Mouse (Mus musculus): ENCODE measurements around the gene Taf4. TPM values are rescaled to one million over a fixed set of nuclear protein-coding genes. Genes with fewer than 3 reads are reported as not detected.

Taf4 gene
- polyA plus RNA-seq, 1 experiment: 11.5 TPM

GRCm38 (mm10) chr2:179875147-179875546 lies 101.3 kb downstream of the Taf4 start:
- Histone ChIP-seq H3K27ac (ENCODE audit: insufficient read depth, low read length) (no peak overlapping the region), H3K4me3 (ENCODE audit: insufficient read depth, low read length) (no peak overlapping the region), H3K4me1 (ENCODE audit: control insufficient read depth, insufficient read depth, low read length) (no peaks in the 10 kb centered on the region)
- TF ChIP-seq POLR2A (IDR thresholded peaks at IDR 0.05; ENCODE audit: low read depth, low read length): no peak
- peak; percentile 65; the same call in 1 of the 2 replicates for TF ChIP-seq CTCF (IDR thresholded peaks at IDR 0.05; ENCODE audit: borderline replicate concordance, insufficient read depth, low read length)

GRCm38 (mm10) chr2:179873315-179873714 lies 103.1 kb downstream of the Taf4 start:
- Histone ChIP-seq H3K4me3 (ENCODE audit: insufficient read depth, low read length) (no peak overlapping the region), H3K4me1 (ENCODE audit: control insufficient read depth, insufficient read depth, low read length) (no peaks in the 10 kb centered on the region), H3K27ac (ENCODE audit: insufficient read depth, low read length) (no peak overlapping the region)
- TF ChIP-seq POLR2A (IDR thresholded peaks at IDR 0.05; ENCODE audit: low read depth, low read length): no peak
- 0 out of 2 replicates have a peak, but pooled peaks have one; percentile 42 for TF ChIP-seq CTCF (IDR thresholded peaks at IDR 0.05; ENCODE audit: borderline replicate concordance, insufficient read depth, low read length)

GRCm38 (mm10) chr2:179872724-179873123 lies 103.7 kb downstream of the Taf4 start:
- H3K27ac ChIP-seq (ENCODE audit: insufficient read depth, low read length): no peak overlapping the region
- H3K4me1 ChIP-seq (ENCODE audit: control insufficient read depth, insufficient read depth, low read length): no peaks in the 10 kb centered on the region
- TF ChIP-seq POLR2A (IDR thresholded peaks at IDR 0.05; ENCODE audit: low read depth, low read length) (no peak), CTCF (IDR thresholded peaks at IDR 0.05; ENCODE audit: borderline replicate concordance, insufficient read depth, low read length) (peak; percentile 90; the same call in 1 of the 2 replicates)
- no peak overlapping the region for H3K4me3 ChIP-seq (ENCODE audit: insufficient read depth, low read length)

GRCm38 (mm10) chr2:179869871-179870270 lies 106.6 kb downstream of the Taf4 start:
- H3K27ac ChIP-seq (ENCODE audit: insufficient read depth, low read length): no peak overlapping the region
- H3K4me3 ChIP-seq (ENCODE audit: insufficient read depth, low read length): no peak overlapping the region
- no peaks in the 10 kb centered on the region for H3K4me1 ChIP-seq (ENCODE audit: control insufficient read depth, insufficient read depth, low read length)
- TF ChIP-seq CTCF (IDR thresholded peaks at IDR 0.05; ENCODE audit: borderline replicate concordance, insufficient read depth, low read length) (no peak), POLR2A (IDR thresholded peaks at IDR 0.05; ENCODE audit: low read depth, low read length) (no peak)

- H3K27ac ChIP-seq (ENCODE audit: insufficient read depth, low read length): no peak overlapping the region
- no peak for TF ChIP-seq POLR2A (IDR thresholded peaks at IDR 0.05; ENCODE audit: low read depth, low read length)
- no peak for TF ChIP-seq CTCF (IDR thresholded peaks at IDR 0.05; ENCODE audit: borderline replicate concordance, insufficient read depth, low read length)
- no peak overlapping the region for H3K4me3 ChIP-seq (ENCODE audit: insufficient read depth, low read length)
- H3K4me1 ChIP-seq (ENCODE audit: control insufficient read depth, insufficient read depth, low read length): no peaks in the 10 kb centered on the region
These were observed 108.8 kb downstream of the Taf4 start for GRCm38 (mm10) chr2:179867669-179868068.

GRCm38 (mm10) chr2:179865097-179865496 lies 111.3 kb downstream of the Taf4 start:
- peak; percentile 13; the same call in 1 of the 2 replicates for TF ChIP-seq CTCF (IDR thresholded peaks at IDR 0.05; ENCODE audit: borderline replicate concordance, insufficient read depth, low read length)
- TF ChIP-seq POLR2A (IDR thresholded peaks at IDR 0.05; ENCODE audit: low read depth, low read length): no peak
- H3K4me3 ChIP-seq (ENCODE audit: insufficient read depth, low read length): no peak overlapping the region
- no peak overlapping the region for H3K27ac ChIP-seq (ENCODE audit: insufficient read depth, low read length)
- H3K4me1 ChIP-seq (ENCODE audit: control insufficient read depth, insufficient read depth, low read length): no peaks in the 10 kb centered on the region

GRCm38 (mm10) chr2:179863266-179863665 lies 113.2 kb downstream of the Taf4 start:
- Histone ChIP-seq H3K4me3 (ENCODE audit: insufficient read depth, low read length) (no peak overlapping the region), H3K4me1 (ENCODE audit: control insufficient read depth, insufficient read depth, low read length) (no peaks in the 10 kb centered on the region), H3K27ac (ENCODE audit: insufficient read depth, low read length) (no peak overlapping the region)
- TF ChIP-seq CTCF (IDR thresholded peaks at IDR 0.05; ENCODE audit: borderline replicate concordance, insufficient read depth, low read length): no peak
- no peak for TF ChIP-seq POLR2A (IDR thresholded peaks at IDR 0.05; ENCODE audit: low read depth, low read length)

GRCm38 (mm10) chr2:179862676-179863075 lies 113.8 kb downstream of the Taf4 start:
- no peak for TF ChIP-seq CTCF (IDR thresholded peaks at IDR 0.05; ENCODE audit: borderline replicate concordance, insufficient read depth, low read length)
- no peak for TF ChIP-seq POLR2A (IDR thresholded peaks at IDR 0.05; ENCODE audit: low read depth, low read length)
- Histone ChIP-seq H3K27ac (ENCODE audit: insufficient read depth, low read length) (no peak overlapping the region), H3K4me3 (ENCODE audit: insufficient read depth, low read length) (no peak overlapping the region)

More at GRCm38 (mm10) chr2:179862676-179863075, 113.8 kb downstream of the Taf4 start:
- no peaks in the 10 kb centered on the region for H3K4me1 ChIP-seq (ENCODE audit: control insufficient read depth, insufficient read depth, low read length)

Other genes starting within 250 kb of the Taf4 start
- gene Lsm14b, start 48.3 kb upstream of the Taf4 start, polyA plus RNA-seq (2011; ENCODE audit: insufficient read length, low read depth, missing spikeins): 54.7 and 63.3 TPM in 2 replicates
- gene Psma7, start 65.8 kb upstream of the Taf4 start, polyA plus RNA-seq (2011; ENCODE audit: insufficient read length, low read depth, missing spikeins): 163 and 173 TPM in 2 replicates
- gene Ss18l1, start 65.9 kb upstream of the Taf4 start, polyA plus RNA-seq (2011; ENCODE audit: insufficient read length, low read depth, missing spikeins): 3.4 and 3.9 TPM in 2 replicates
- 11.4 and 15.2 TPM in 2 replicates for gene Mtg2, start 93.9 kb upstream of the Taf4 start, polyA plus RNA-seq (2011; ENCODE audit: insufficient read length, low read depth, missing spikeins)
- not detected in 2 replicates for gene Hrh3, start 127.8 kb upstream of the Taf4 start, polyA plus RNA-seq (2011; ENCODE audit: insufficient read length, low read depth, missing spikeins)
- gene Osbpl2, start 142.7 kb upstream of the Taf4 start, polyA plus RNA-seq (2011; ENCODE audit: insufficient read length, low read depth, missing spikeins): 34.0 and 39.3 TPM in 2 replicates
- gene Adrm1, start 194.8 kb upstream of the Taf4 start, polyA plus RNA-seq (2011; ENCODE audit: insufficient read length, low read depth, missing spikeins): 44.5 and 53.3 TPM in 2 replicates
- gene Lama5, start 249.2 kb upstream of the Taf4 start, polyA plus RNA-seq (2011; ENCODE audit: insufficient read length, low read depth, missing spikeins): 31.0 and 51.1 TPM in 2 replicates